Mouse (Mus musculus) heart, embryonic 11.5 days (tissue): ENCODE results near the gene Klhl22. TPM values are rescaled to one million over a fixed set of nuclear protein-coding genes. Genes with fewer than 3 reads are reported as not detected.

Source experiments
- ATAC-seq: fragments of 200-750 bp; cut with Nextera tagmentation; replicated peaks from 2 replicates; pipeline ENCODE4 v1.8.0; 2017; ENCODE audit warnings: moderate library complexity; ENCODE audit not compliant: insufficient number of reproducible peaks, low FRiP score, low TSS enrichment
- H3K27ac ChIP-seq: fragments of 300-500 bp; sonication (generic); 2 replicates; pipeline ENCODE4 v1.5.1; 2014; ENCODE audit warnings: mild to moderate bottlenecking, low read depth, low read length
- H3K27me3 ChIP-seq: fragments of 300-500 bp; sonication (generic); 2 replicates; pipeline ENCODE4 v1.6.1; 2014; ENCODE audit warnings: mild to moderate bottlenecking, low read length, mixed read lengths; ENCODE audit not compliant: control insufficient read depth, insufficient read depth
- H3K36me3 ChIP-seq: fragments of 300-500 bp; sonication (generic); 2 replicates; pipeline ENCODE4 v1.6.1; 2014; ENCODE audit warnings: mild to moderate bottlenecking, low read length, moderate library complexity, mixed read lengths; ENCODE audit not compliant: control insufficient read depth, insufficient read depth
- H3K4me1 ChIP-seq: fragments of 300-500 bp; sonication (generic); 2 replicates; pipeline ENCODE4 v1.6.1; 2014; ENCODE audit warnings: low read length; ENCODE audit not compliant: control insufficient read depth, insufficient read depth
- H3K4me2 ChIP-seq: fragments of 300-500 bp; sonication (generic); 2 replicates; pipeline ENCODE4 v1.6.1; 2014; ENCODE audit warnings: mild to moderate bottlenecking, moderate library complexity
- H3K4me3 ChIP-seq: fragments of 300-500 bp; sonication (generic); 2 replicates; pipeline ENCODE4 v1.5.1; 2014; ENCODE audit warnings: low read depth, low read length
- H3K9ac ChIP-seq: fragments of 300-500 bp; sonication (generic); 2 replicates; pipeline ENCODE4 v1.6.1; 2014; ENCODE audit warnings: mild to moderate bottlenecking, low read depth, low read length, moderate library complexity
- H3K9me3 ChIP-seq: fragments of 300-500 bp; sonication (generic); replicated peaks from 2 replicates; pipeline ENCODE4 v1.6.1; 2016; ENCODE audit warnings: low read length; ENCODE audit not compliant: control insufficient read depth
- WGBS: fragments of 180-500 bp; shearing (Covaris S2); extraction: QIAGEN DNeasy Blood & Tissue Kit; methylation state at CpG from one replicate; pipeline ENCODE4 v1.1.7; 2014; ENCODE audit not compliant: insufficient replicate concordance; 5-methylcytosine and 5-hydroxymethylcytosine counted together
- polyA plus RNA-seq: library from polyadenylated mRNA; unstranded; fragments of >200 nt; fragmentation: Nextera tagmentation; extraction: Ambion mirVana; gene quantifications from 2 replicates; pipeline ENCODE4 v1.2.1, GENCODE M21; 2014

The Klhl22 gene
- polyA plus RNA-seq, 1 experiment from 2014 or later, result 43.2 TPM

DNA sequence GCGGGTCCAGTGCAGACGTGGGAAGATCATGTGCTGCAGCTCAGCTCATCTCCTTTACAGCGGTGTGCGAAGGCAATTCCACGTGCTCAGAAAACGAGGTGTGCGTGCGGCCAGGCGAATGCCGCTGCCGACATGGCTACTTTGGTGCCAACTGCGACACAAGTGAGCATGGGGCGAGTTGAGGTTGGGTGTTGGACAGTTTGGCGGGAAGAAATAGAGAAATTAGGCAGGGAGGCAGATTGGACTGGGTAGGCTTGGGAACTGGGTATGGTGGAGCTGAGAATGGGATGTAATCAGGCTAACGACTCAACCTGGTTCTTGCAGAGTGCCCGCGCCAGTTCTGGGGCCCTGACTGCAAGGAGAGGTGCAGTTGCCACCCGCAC is 43.0 kb downstream of the Klhl22 start:
- peak overlapping the region; percentile 74 for H3K4me2 ChIP-seq
- H3K9me3 ChIP-seq, result no peaks in the 10 kb centered on the region
- H3K4me3 ChIP-seq, result peak overlapping the region; percentile 25
- H3K27me3 ChIP-seq, result peaks cover 83% of the 10 kb centered on the region
- no peaks in the 10 kb centered on the region for H3K36me3 ChIP-seq
- H3K27ac ChIP-seq, result no peak overlapping the region
- ATAC-seq, result no peak
- 13% methylated on average over 18 of the region's 18 CpGs for WGBS
- H3K4me1 ChIP-seq, result peaks cover 54% of the 10 kb centered on the region
- peak overlapping the region; percentile 16; the same call in 1 of the 2 replicates for H3K9ac ChIP-seq

GRCm38 (mm10) chr16:17802839-17803674 is 43.6 kb downstream of the Klhl22 start:
- Histone ChIP-seq H3K9ac (peak overlapping the region; percentile 16; the same call in 1 of the 2 replicates), H3K4me1 (peaks cover 57% of the 10 kb centered on the region), H3K4me3 (peak overlapping the region; percentile 25), H3K27me3 (peaks cover 81% of the 10 kb centered on the region), H3K27ac (no peak overlapping the region), H3K36me3 (no peaks in the 10 kb centered on the region), H3K9me3 (no peaks in the 10 kb centered on the region), H3K4me2 (peak overlapping the region; percentile 74)
- ATAC-seq, result no peak
- WGBS, result 4% methylated on average over 83 of the region's 83 CpGs

DNA sequence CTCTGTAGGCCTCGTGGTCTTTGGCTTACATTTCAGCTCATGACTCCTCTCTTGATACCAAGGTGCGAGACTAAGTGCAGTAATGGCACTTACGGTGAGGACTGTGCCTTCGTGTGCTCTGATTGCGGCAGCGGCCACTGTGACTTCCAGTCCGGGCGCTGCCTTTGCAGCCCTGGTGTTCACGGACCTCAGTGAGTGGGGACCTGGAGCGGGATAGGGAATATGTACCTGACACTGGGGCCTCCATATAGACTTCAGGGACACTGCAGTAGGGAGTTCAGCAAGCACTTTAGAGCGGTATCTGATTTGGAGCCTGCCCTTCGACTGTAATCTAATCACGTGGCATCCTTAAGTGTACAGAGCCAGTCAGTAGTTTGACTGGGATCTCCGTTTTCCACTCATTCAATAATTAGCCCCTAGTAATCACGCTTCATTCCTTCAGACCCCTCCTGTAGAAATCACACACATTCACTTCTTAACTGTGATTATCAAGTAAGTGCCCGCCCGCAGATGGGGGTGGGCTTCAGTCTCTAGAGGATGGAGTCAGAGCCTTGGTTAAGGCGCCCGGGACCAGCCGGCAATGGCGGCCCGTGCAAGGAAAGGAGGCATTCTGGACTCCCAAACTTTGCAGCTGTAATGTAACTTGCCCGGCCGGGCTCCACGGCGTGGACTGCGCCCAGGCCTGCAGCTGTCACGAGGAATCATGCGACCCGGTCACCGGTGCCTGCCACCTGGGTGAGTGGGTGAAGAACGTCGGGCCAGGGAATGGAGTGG is 44.4 kb downstream of the Klhl22 start:
- Histone ChIP-seq H3K9ac (no peak overlapping the region; the same call in 1 of the 2 replicates), H3K4me3 (peak overlapping the region; percentile 39), H3K27me3 (peaks cover 74% of the 10 kb centered on the region), H3K4me1 (peaks cover 49% of the 10 kb centered on the region), H3K36me3 (no peaks in the 10 kb centered on the region), H3K4me2 (peak overlapping the region; percentile 74), H3K9me3 (no peaks in the 10 kb centered on the region), H3K27ac (no peak overlapping the region)
- ATAC-seq, result no peak
- WGBS, result 14% methylated on average over 33 of the region's 33 CpGs

- Histone ChIP-seq H3K36me3 (no peaks in the 10 kb centered on the region), H3K9ac (peak overlapping the region; percentile 39; the same call in 1 of the 2 replicates), H3K27me3 (peaks cover 67% of the 10 kb centered on the region), H3K27ac (no peak overlapping the region), H3K4me3 (peak overlapping the region; percentile 39), H3K4me2 (peak overlapping the region; percentile 70), H3K9me3 (no peaks in the 10 kb centered on the region), H3K4me1 (peaks cover 54% of the 10 kb centered on the region)
- ATAC-seq, result no peak
- WGBS, result 4% methylated on average over 33 of the region's 33 CpGs
Observed at GRCm38 (mm10) chr16:17804449-17804912, 45.1 kb downstream of the Klhl22 start.

DNA sequence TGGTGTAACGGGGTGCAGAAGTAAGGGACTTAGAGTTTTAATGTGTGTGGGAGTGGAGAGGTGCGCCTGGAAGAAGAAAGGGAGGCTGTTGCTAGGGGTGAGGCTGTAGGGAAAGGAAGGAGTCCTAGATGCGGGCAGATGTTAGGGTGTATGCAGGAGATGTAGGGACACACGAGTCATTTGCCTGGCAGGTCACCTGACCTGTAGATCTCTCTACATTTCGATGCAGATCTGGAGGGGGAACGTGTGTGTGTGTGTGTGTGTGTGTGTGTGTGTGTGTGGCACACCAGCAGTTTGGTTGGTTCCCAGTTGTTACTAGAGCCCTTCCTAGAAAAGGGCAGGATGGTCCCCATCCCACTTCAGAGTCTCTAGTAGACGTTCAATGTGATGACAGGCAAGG is 45.6 kb downstream of the Klhl22 start:
- 20% methylated on average over 7 of the region's 7 CpGs for WGBS
- no peak overlapping the region for H3K27ac ChIP-seq
- H3K9ac ChIP-seq, result peak overlapping the region; percentile 39; the same call in 1 of the 2 replicates
- H3K4me2 ChIP-seq, result peak overlapping the region; percentile 70
- H3K27me3 ChIP-seq, result peaks cover 64% of the 10 kb centered on the region
- no peaks in the 10 kb centered on the region for H3K36me3 ChIP-seq
- H3K9me3 ChIP-seq, result no peaks in the 10 kb centered on the region
- H3K4me1 ChIP-seq, result peaks cover 58% of the 10 kb centered on the region
- H3K4me3 ChIP-seq, result peak overlapping the region; percentile 39; the same call in 1 of the 2 replicates
- ATAC-seq, result no peak

DNA sequence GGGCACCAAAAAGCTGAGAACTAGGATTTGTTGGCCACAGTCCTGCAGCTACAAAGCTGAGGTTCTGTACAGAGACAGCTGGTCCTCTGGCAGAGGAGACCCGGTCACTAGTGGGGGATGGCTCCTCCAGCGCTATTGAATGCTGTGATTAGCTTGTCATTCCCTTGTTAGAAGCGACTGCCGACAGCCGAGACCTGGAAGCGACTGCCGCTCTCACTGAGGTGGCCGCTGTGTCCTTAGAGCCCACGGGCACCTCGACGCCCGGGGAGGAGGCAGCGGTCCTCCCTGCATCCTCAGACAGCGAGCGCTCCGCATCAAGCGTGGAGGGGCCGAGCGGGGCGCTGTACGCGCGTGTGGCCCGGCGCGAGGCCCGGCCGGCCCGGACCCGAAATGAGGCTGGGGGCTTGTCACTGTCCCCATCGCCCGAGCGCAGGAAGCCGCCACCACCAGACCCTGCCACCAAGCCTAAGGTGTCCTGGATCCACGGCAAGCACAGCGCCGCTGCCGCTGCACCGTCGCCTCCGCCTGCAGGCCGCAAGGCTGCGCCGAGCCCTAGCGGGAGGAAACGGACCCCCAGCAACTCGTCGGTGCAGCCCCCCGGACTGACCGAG is 47.3 kb downstream of the Klhl22 start:
- Histone ChIP-seq H3K9me3 (no peaks in the 10 kb centered on the region), H3K27ac (no peak overlapping the region; the same call in 1 of the 2 replicates), H3K9ac (peak overlapping the region; percentile 79), H3K27me3 (peaks cover 60% of the 10 kb centered on the region), H3K4me1 (peaks cover 57% of the 10 kb centered on the region), H3K4me2 (peak overlapping the region; percentile 94), H3K36me3 (no peaks in the 10 kb centered on the region), H3K4me3 (peak overlapping the region; percentile 49)
- 7% methylated on average over 47 of the region's 50 CpGs for WGBS
- ATAC-seq, result no peak

GRCm38 (mm10) chr16:17807192-17808009 is 48.0 kb downstream of the Klhl22 start:
- 3% methylated on average over 61 of the region's 73 CpGs for WGBS
- Histone ChIP-seq H3K4me2 (peak overlapping the region; percentile 94), H3K4me3 (peak overlapping the region; percentile 49), H3K27me3 (peaks cover 53% of the 10 kb centered on the region), H3K36me3 (no peaks in the 10 kb centered on the region), H3K27ac (peak overlapping the region; percentile 41; the same call in 1 of the 2 replicates), H3K9ac (peak overlapping the region; percentile 79), H3K9me3 (no peaks in the 10 kb centered on the region), H3K4me1 (peaks cover 52% of the 10 kb centered on the region)
- ATAC-seq, result peak; percentile 43; the same call in 1 of the 2 replicates
